Mouse (Mus musculus) frontal cortex, adult (tissue): ENCODE measurements at regions not wholly inside any gene's neighbourhood (a gene's known extent, or its start where the extent isn't known, plus 50 kb on each side); places are given as distances from the start of the nearest gene placed in this dataset.

Source experiments
- ATAC-seq: cut with Nextera tagmentation; 2 replicates; pipeline ENCODE4 v1.9.2; 2017; ENCODE audit warnings: mild to moderate bottlenecking, moderate library complexity, mixed read lengths; ENCODE audit not compliant: low TSS enrichment

DNA sequence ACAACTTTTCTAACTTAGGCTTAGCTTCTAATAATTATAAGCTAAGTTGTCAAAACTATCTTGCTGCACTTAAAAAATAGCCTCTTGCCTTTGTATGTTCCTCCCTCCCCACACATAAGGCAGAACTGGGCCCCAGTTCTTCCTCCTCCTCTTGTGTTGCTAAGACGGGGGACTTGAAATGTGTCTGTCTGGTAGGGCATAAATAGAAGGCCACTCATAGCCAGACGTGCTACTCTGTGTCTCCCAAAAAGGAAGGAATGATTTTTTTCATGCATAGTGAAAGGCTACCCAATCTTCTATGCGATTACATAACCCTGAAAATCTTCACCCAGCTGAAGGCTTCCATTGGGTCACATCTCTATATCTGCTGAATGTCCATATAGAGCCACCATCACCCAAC lies 183.5 kb downstream of the Hsfy2 start:
- ATAC-seq: peak; percentile 92

DNA sequence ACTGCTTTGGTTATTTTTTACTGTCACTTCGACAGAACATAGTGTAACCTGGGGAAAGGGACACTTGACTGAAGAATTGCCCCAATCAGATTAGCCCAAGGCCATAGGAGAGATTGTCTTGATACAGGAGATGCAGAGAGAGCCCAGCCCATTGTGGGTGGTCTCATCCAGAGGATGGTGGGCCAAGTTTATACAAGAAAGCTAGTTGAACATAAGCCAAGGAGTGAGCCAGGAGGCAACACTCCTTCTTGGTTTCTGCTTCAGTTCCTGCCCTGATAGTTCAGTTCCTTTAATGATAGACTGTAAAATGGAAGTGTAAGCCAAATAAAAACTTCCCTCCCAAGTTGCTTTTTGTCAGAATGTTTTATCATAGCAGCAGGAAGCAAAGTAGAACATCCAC lies 194.4 kb downstream of the Hsfy2 start:
- ATAC-seq: no peak

DNA sequence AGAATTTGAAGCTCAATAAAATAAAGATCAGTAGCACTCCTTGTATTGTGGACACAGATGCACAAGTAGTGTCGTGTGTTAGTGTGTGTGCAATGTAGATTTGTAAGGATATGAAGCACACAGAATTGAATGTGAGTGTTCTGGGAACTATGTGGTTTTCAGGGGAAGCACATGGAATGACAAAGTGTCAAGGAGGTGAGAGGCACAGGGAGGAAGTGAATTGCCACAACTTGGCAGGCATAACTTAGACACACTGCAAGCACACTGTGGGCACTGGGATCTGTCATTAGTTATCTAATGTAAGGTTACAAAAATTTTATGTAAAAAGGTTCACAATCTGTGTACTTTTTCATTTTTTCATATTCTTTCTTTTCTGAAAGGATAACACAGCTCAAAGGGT lies 230.4 kb downstream of the Hsfy2 start:
- no peak for ATAC-seq

DNA sequence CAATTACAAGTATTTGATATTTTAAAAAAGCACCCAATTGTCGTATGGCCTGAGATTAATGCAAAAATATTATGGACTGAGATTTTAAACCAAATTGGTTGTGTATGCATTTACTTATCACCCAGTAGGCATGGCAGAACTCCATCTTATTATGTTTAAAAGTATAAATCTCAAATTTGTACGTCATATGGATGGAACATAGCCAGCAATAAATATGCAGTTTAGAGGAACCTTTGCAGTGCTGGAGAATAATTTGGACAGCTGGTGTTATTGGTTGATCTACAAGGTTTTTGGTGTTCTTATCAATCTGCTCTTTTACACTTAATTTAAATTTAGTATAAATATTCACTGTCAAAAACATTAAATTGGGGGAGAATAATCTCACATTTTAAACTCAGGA lies 233.9 kb downstream of the Hsfy2 start:
- ATAC-seq: no peak

DNA sequence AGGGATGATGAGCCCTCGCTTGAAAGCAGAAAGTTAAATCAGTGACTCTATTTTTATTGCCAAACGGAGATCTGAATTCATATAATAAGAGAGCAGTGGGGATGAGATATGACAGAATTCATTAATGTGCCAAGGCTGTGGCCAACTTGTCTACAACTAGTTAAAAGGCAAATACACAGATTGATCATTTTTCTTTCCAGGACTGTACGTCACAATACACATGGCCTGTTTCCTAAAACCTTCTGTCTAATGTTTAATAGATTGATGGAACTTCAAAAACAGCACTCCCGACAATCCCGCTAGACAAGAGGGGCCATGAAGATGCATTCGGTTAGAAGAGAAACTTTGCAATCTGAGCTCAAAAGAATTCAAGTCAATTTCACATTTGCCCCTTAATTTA lies 241.4 kb downstream of the Hsfy2 start:
- no peak for ATAC-seq

DNA sequence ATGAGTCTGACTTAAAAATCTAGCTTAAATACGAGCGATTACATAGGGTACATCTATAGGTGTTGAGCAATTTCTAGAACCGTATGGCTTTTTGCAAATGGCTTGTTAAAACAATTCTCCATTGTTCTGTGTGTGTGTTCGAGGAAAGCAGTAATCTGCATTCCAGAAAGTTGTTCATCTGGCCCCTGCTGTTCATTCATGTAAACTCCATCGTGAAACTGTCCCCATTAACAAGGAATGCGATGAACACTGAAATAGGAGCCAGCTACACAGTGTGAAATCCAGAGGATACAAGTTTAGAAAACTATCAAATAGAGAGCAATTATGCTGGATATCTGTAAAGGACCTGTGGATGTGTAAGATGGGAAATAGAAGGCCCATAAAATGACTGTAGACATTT lies 250.1 kb downstream of the Hsfy2 start:
- ATAC-seq: no peak

DNA sequence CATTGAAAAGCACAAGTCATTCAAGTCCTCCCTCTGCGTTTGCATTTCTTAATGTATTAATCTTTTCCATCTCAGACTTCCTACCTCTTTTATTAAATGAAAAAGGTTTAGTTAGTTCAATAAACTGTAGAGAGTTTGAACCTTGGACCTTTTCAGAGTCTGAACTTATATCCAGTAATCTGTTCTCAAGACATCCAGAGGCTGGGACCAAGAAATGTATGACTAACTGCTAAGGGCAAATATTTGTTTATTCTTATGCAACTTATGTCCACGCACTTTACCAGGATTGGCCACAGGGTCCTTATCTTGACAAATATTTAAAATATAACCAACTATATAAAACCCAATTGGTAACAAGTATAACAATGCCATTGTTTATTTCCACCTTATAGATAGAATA lies 270.9 kb downstream of the Hsfy2 start:
- no peak for ATAC-seq

DNA sequence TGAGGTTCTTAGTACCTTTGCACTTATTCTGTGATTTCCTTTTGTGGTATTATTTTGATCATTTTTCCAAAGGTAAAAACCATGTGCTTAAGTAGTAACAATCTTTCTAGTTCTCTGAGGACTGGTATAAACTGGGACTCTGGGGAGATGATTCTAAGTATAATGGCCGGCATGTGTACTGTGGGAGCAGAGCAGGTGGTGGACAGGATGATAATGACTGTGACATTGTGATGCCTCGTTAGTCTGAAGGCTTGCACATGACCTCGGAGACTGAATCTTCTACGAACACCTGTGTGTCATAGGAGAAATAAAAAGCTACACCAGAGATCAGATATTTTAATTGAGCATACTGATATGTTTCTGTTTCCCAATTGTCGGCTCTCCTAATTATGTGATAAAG lies 276.4 kb downstream of the Hsfy2 start:
- no peak for ATAC-seq

DNA sequence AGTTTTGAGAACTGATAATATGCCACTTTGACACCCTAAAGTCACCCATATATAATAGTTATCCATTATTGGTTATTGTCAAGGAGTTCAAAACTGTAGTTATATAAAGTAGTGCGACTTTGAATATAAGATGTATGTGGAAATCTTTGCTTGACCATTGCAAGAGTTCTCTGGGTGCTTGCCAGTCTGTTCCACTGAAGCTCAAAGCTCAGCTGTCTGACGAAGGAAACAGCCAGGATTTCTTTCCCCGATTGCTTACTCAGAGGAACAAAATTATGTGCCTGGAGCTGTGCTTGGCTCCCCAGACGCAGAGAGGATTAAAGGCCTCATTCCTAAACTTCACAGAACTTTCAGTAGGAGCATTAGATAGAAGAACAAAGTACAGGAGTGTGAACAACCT lies 290.6 kb downstream of the Hsfy2 start:
- ATAC-seq: no peak

DNA sequence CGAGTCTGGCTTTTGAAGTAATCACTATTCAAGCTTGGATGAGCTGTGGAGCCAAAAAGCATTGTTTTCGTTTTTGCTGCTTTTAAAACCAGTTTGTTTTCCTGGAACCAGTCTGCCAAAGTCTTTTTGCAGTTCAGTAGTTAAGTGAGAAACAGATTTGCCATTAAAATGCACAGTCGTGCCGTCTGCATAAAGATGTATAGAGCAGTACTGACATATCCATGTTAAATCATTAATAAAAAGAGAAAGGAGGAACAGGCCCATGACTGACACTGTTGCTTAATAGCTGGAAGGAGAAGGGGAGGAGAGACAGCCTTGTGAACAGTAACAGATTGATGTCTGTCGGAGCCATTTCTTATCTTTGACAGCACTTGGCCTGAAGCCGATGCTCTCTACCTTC lies 292.3 kb downstream of the Hsfy2 start:
- no peak for ATAC-seq

DNA sequence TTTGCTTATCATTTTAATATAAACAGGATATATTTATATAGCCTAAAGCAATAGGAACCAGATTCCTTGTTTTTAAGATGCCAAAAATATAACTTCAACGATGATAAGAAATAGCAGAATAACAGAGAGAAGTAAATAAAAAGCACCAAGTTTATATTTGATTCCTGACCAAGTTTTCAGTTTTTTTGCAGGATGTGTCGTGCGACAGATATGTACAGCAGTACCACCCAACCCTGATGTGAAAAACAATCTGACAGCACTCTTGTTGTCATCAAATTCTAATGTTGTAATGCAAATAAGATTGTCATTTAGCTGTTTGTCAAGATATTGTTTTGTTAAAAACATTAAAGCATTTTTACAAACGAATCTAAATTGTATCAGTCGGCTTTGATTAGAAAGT lies 309.9 kb downstream of the Hsfy2 start:
- ATAC-seq: no peak

DNA sequence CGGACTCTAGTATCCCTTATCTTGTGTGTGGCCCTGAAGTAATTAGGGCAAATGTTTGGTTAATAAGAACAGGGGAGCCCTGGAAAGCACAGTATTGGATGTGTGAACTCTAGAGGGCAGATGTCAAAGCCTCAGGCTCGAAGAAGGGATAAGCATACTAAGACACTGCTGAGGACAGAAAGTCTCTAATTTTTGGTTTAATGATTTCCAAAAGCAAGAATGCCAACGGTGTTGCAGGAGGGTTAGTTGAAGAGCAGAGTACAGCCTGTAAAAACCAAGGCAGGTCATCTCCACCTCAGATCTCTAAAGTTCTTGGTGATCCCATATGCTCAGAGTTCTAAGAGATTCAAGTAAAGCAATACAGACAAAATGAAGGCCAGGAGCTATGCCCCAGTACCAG lies 328.6 kb downstream of the Hsfy2 start:
- no peak for ATAC-seq

DNA sequence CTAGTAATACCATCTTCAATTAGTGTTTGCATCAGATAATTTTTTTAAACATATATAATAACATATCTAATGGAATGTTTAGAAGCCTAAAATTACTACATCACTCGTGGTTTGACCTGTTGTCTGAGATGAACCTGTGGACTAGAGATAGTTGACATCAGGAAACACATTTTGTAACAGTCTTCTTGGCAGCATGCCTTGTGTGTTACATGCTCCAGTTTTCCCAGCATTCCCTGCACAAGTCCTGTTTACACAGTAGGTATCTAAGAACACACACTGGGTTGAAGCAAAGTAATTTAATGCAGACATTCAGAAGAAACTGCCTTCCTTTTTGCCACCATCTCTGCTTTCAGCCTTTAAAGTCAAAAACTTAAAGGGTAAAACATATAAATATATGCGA lies 342.8 kb downstream of the Hsfy2 start:
- ATAC-seq: no peak

DNA sequence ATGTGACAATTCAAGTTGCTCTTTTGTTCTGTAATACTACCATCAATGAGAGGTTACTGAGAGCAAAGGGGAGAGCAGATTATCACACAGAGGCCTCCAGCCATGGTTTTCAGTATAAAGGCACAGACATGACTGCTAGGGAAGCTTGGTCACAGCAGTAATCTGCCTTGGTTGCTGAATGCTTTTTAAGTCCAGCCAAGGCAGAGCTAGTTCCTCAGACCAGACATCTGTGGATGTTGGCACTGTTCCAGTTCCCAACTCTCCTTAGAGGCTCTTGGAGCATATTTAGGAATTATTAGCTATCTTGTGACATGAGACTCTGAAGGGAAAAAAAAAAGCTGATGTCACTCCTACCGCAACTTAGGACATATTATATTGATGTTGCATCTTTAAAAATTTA lies 347.5 kb downstream of the Hsfy2 start:
- ATAC-seq: no peak

DNA sequence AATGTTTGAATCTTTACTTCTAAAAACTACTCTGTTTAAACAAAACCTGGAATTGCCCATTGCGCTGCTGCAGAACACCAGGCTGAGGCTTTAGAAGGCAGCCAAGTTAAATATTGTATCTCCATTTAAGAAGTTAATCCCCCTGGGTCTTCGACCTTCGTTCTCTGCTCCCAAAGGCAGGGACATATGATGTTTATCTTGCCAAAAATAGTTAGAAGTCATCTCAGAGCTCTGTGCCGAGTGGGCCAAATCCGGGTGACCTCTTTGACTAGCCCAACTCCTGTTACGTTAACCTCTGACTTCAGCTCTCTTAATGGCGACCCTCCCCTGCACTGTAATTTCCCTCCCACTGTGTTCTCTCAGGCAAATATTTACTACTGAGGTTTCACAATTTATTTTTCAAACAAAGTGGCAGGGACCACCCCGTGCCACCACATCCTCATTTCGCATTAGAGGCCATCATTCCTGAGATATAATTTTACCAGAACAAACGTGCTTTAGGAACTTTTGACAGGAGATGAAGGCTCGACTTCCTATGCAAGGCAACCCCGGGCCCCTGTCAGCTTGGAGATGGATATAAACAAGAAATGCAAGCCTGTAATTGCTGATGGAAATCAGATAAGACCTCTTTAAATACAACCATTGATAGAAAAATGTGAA lies 350.7 kb downstream of the Hsfy2 start:
- no peak for ATAC-seq

DNA sequence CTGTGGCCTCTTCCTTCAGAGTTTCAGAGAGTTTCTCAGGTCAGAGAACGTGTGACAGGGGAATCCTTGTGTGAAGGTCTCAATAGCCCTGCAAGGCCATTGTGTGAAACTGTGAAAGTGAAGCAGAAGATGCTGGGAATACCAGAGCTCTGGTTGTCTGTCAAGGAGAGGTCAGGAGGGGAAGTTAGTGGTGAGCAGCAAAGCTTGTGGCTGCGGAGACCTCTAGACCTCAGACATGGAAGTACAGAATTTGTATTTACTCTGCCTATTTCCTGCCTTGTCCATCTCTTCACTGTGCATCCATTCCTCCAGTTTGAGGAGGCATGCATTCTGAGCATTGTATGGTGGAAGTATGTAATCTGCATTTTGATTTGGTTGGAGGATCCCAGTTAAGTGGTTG lies 375.5 kb downstream of the Hsfy2 start:
- no peak for ATAC-seq

DNA sequence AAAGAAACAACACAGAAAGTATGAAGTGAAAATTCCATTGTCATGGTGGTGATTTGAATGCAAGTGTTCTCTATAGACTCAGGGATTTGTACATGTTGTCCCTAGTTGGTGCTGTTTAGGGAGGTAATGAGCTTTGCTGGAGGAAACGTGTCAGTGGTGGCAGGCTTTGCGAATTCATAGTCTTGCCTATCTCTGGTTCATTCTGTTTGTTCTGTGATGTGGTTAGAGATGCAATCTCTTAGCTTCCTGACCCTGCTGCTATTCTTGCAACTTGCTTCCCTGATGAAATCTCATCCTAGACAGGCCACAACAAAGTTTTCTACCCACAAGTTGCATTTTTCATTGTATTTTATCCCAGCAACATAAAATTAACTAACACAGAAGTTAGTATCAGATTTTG lies 376.5 kb downstream of the Hsfy2 start:
- ATAC-seq: no peak

DNA sequence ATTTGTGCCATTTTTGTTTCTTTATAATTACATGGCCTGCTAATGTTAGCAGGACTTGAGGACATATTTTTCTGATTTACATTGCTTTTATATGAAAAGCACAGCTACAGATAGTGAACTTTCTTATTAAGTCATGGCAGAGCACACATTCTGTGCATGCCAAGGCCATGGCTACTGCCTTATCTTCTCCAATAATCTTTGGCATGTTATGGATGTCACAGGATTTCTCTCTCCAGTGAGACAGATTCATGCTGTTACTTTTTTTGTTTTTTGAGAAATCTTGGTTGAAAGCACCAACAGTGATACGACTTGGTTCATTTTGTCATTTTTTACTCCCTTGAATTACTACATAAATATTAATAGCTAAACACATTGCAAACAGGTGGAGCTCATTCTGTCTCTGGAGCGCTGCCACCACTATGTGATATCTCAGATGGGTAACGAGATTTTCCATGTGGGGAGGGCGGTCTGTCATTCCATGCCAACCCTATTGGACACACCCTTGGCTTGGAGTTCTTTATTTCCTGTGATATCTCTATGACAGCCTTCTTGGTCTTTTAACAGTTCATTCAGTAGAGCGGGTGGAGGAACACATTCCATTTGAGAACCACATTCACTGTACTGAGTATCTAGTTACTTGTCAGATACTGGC lies 380.3 kb downstream of the Hsfy2 start:
- no peak for ATAC-seq

DNA sequence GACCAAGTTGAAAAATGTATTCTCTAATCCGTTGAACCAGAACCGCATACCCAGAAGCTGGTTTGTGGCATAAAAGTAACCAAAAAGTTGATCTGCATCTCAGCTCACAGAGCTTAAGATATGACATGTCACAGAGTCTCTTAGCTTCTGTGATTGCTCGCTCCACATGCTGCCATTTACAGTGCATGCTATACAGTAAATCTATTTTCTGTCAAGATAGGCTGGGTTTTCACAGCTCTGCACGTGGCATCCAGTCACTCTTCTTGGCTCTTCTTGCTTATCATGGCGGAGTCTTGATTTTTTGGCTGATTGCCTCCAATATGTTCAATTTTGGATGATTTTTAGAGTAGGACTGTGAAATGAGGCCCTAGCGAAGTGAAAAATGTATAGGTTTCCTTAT lies 397.5 kb downstream of the Hsfy2 start:
- no peak for ATAC-seq

DNA sequence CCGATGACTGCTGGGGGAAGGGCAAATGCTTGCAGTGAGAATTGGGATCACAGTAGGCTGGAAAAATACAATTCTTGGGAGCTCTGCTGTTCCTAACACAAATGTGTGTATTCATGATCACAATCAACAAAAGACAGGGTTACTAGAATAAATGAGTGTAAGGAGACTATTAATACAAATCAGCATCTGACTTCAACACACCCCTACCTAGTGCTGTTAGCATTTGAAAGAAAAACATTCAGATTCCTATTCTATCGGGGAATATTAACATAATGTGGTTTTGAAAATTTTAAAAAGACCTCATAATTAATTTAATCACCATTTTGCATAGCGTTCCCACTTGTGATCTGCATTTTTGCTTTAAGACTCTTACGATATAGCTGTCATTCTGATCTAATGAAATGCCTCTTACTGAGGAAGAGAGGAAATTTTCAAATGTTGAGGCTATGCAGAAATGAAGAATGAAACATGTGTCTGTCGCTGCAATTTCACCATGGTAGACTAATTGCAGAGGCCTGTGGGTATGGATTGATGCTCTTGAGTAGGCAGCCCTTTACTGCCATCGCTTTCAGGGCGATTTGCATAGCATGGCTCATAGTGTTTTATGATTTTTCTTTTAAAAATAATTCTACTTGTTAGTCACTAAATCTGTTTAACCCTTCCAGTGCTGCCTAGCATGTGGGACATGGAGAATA lies 410.8 kb downstream of the Hsfy2 start:
- no peak for ATAC-seq

DNA sequence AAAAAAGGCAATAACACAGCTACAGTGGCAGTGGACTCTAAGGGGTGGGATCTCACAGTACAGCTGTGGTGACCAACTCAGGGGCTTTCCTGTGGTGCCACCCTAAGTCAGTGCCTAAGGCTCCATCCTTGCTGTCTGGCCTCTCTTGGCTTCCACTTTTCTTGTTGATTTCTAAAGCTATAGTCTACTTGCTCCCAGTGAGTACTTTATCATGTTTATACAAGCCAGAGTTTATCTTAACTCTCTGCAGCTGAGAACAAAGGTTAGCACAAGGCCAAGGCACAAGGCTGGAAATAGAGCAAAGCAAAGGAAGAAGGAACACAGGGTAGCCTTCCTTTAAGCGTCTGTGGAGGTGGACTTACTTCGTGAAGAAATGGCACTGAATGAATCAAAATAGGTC lies 417.5 kb downstream of the Hsfy2 start:
- ATAC-seq: no peak

DNA sequence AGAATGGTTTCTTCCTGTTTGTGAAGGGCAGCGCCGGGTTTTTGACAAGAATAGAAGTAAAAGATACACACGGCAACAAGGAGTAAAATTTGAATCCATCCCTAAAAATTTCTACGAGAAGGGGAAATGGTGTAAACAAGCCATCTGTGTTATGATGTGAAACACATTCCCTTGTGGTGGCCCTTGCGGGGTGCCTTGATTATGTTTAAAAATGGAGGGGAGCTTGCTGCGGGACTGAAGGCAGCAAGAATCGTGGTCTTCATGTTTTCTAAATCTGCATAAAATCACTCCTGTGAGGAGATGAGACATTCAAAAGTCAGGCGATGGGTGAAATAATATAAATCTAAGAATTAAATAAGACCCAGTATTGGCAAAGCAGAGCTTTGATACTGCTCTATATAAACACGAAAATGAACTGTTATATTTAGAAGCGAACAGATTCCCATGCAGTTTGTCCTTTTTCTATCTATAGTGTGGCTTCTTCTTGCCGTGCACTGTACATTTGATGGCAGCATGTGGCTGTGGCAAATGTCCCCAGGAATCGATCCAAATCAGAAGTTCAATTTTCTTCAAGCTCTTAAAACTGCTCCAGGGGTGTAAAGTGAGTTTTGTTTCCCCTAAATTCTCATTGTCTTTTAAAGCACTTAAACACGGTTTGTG lies 426.4 kb downstream of the Hsfy2 start:
- peak; percentile 69 for ATAC-seq
